Mouse (Mus musculus) megakaryocyte, embryonic 14.5 days (primary cell): ENCODE results near the gene Tpbg. TPM values are rescaled to one million over a fixed set of nuclear protein-coding genes. Genes with fewer than 3 reads are reported as not detected.
"Not testable (repeated sequence)": the region's sequence is repeated elsewhere in the genome, so short reads cannot be mapped to it uniquely, and the experiment has no call there.

Source experiments
- H3K27me3 ChIP-seq: replicated peaks from 2 replicates; pipeline ENCODE3; 2012; ENCODE audit warnings: inconsistent platforms
- H3K36me3 ChIP-seq: replicated peaks from 2 replicates; pipeline ENCODE3; 2012; ENCODE audit warnings: low read length, inconsistent platforms, mixed read lengths
- H3K4me1 ChIP-seq: 2 replicates; pipeline ENCODE4 v1.6.1; 2012; ENCODE audit warnings: inconsistent platforms
- H3K4me3 ChIP-seq: replicated peaks from 2 replicates; pipeline ENCODE3; 2012; ENCODE audit warnings: moderate library complexity, mild to moderate bottlenecking, inconsistent platforms
- H3K9me3 ChIP-seq: 2 replicates; pipeline ENCODE4 v1.6.1; 2012; ENCODE audit warnings: inconsistent platforms
- FLI1 ChIP-seq: IDR thresholded peaks from 2 replicates; pipeline ENCODE4 v1.6.1; 2012; ENCODE audit warnings: low read length, inconsistent platforms, mixed read lengths
- GATA1 ChIP-seq: IDR thresholded peaks from 3 replicates; pipeline ENCODE4 v1.6.1; 2012; ENCODE audit warnings: mixed read lengths, low read length, inconsistent platforms, borderline replicate concordance
- polyA plus RNA-seq: library from polyadenylated mRNA; stranded (reverse); fragments of >175 nt; gene quantifications from 2 replicates; pipeline ENCODE4 v1.2.3, GENCODE M21; 2012; ENCODE audit warnings: low replicate concordance; ENCODE audit not compliant: insufficient read depth

Gene Tpbg
- polyA plus RNA-seq: not detected in 2 replicates

- no peaks in the 10 kb centered on the region for H3K36me3 ChIP-seq
- H3K4me1 ChIP-seq: peaks cover 30% of the 10 kb centered on the region
- TF ChIP-seq FLI1 (no peak), GATA1 (no peak)
- H3K4me3 ChIP-seq: peak within 1 kb of the TSS; percentile 90
- H3K27me3 ChIP-seq: peaks cover 70% of the 10 kb centered on the region
- H3K9me3 ChIP-seq: peaks cover 7% of the 10 kb centered on the region
Observed at GRCm38 (mm10) chr9:85842351-85843011, at the start of gene Tpbg. Gene Tpbg (plus strand): TSS chr9:85842380.

- H3K36me3 ChIP-seq, H3K27me3 ChIP-seq, H3K4me1 ChIP-seq, H3K4me3 ChIP-seq, H3K9me3 ChIP-seq: not testable (repeated sequence)
Observed at GRCm38 (mm10) chr9:85801986-85802385, 40.2 kb upstream of the Tpbg start.

- no peaks in the 10 kb centered on the region for H3K4me1 ChIP-seq
- H3K9me3 ChIP-seq: 0 out of 2 replicates have a peak, but pooled peaks cover 3% of the 10 kb centered on the region
- TF ChIP-seq FLI1 (no peak), GATA1 (no peak)
- no peak overlapping the region for H3K4me3 ChIP-seq
- no peaks in the 10 kb centered on the region for H3K36me3 ChIP-seq
- H3K27me3 ChIP-seq: no peaks in the 10 kb centered on the region
Observed at GRCm38 (mm10) chr9:85802563-85802962, 39.6 kb upstream of the Tpbg start.

GRCm38 (mm10) chr9:85806411-85806810, 35.8 kb upstream of the Tpbg start:
- Histone ChIP-seq H3K4me3 (no peak overlapping the region), H3K36me3 (no peaks in the 10 kb centered on the region), H3K27me3 (no peaks in the 10 kb centered on the region), H3K4me1 (no peaks in the 10 kb centered on the region), H3K9me3 (no peaks in the 10 kb centered on the region)
- TF ChIP-seq GATA1: no peak
- TF ChIP-seq FLI1: no peak

GRCm38 (mm10) chr9:85809246-85809645, 32.9 kb upstream of the Tpbg start:
- Histone ChIP-seq H3K4me1 (no peaks in the 10 kb centered on the region), H3K27me3 (no peaks in the 10 kb centered on the region), H3K36me3 (no peaks in the 10 kb centered on the region), H3K9me3 (no peaks in the 10 kb centered on the region), H3K4me3 (no peak overlapping the region)
- TF ChIP-seq GATA1 (no peak), FLI1 (no peak)

GRCm38 (mm10) chr9:85820829-85821228, 21.4 kb upstream of the Tpbg start:
- Histone ChIP-seq H3K9me3 (no peaks in the 10 kb centered on the region), H3K36me3 (no peaks in the 10 kb centered on the region), H3K4me3 (no peak overlapping the region), H3K4me1 (no peaks in the 10 kb centered on the region), H3K27me3 (no peaks in the 10 kb centered on the region)
- TF ChIP-seq GATA1 (no peak), FLI1 (no peak)

- Histone ChIP-seq H3K27me3 (peaks cover 21% of the 10 kb centered on the region), H3K4me1 (no peaks in the 10 kb centered on the region), H3K9me3 (no peaks in the 10 kb centered on the region), H3K4me3 (no peak overlapping the region), H3K36me3 (no peaks in the 10 kb centered on the region)
- TF ChIP-seq GATA1 (no peak), FLI1 (no peak)
Observed at GRCm38 (mm10) chr9:85835521-85836425, 6.4 kb upstream of the Tpbg start.

GRCm38 (mm10) chr9:85839626-85840025, 2.6 kb upstream of the Tpbg start:
- no peaks in the 10 kb centered on the region for H3K36me3 ChIP-seq
- H3K9me3 ChIP-seq: peaks cover 4% of the 10 kb centered on the region
- peaks cover 29% of the 10 kb centered on the region for H3K4me1 ChIP-seq
- TF ChIP-seq FLI1: no peak
- TF ChIP-seq GATA1: no peak
- peaks cover 59% of the 10 kb centered on the region for H3K27me3 ChIP-seq
- H3K4me3 ChIP-seq: no peak overlapping the region

- peaks cover 30% of the 10 kb centered on the region for H3K4me1 ChIP-seq
- H3K27me3 ChIP-seq: peaks cover 69% of the 10 kb centered on the region
- TF ChIP-seq GATA1 (no peak), FLI1 (no peak)
- peaks cover 7% of the 10 kb centered on the region for H3K9me3 ChIP-seq
- no peaks in the 10 kb centered on the region for H3K36me3 ChIP-seq
- peak overlapping the region; percentile 90 for H3K4me3 ChIP-seq
Observed at GRCm38 (mm10) chr9:85841891-85842290, 289 bp upstream of the Tpbg start.
